Mouse (Mus musculus) CH12.LX (cell line): ENCODE measurements at regions not wholly inside any gene's neighbourhood (a gene's known extent, or its start where the extent isn't known, plus 50 kb on each side); places are given as distances from the start of the nearest gene placed in this dataset.

Source experiments
- DNase-seq: peaks from one replicate; pipeline ENCODE4 v3.0.0-alpha.2; 2013; ENCODE audit errors: extremely low read depth
- H3K27ac ChIP-seq: 2 replicates; pipeline ENCODE4 v1.5.1; 2012; ENCODE audit warnings: low read depth, mild to moderate bottlenecking, control low read depth, moderate library complexity; ENCODE audit not compliant: insufficient read depth
- H3K27me3 ChIP-seq: replicated peaks from 2 replicates; pipeline ENCODE3; 2012; ENCODE audit warnings: inconsistent platforms
- H3K36me3 ChIP-seq, 2 experiments: replicated peaks in 1 of 2; 2 replicates each; pipeline versions ENCODE3 to v1.6.1; 2012; ENCODE audit warnings: inconsistent platforms in 1 of 2, low read length in 1 of 2, mild to moderate bottlenecking in 1 of 2, mixed read lengths in 1 of 2, moderate library complexity in 1 of 2; ENCODE audit not compliant: control insufficient read depth in 1 of 2, insufficient read depth in 1 of 2
- H3K4me1 ChIP-seq, 2 experiments: 2 replicates each; pipeline ENCODE4 v1.6.1; 2012; ENCODE audit warnings: inconsistent platforms in 1 of 2, moderate library complexity in 1 of 2; ENCODE audit not compliant: insufficient read depth in 2 of 2, control insufficient read depth in 1 of 2
- H3K4me2 ChIP-seq: 2 replicates; pipeline ENCODE4 v1.6.1; 2012; ENCODE audit warnings: low read depth, mild to moderate bottlenecking, control low read depth; ENCODE audit not compliant: poor library complexity, insufficient read depth, severe bottlenecking
- H3K4me3 ChIP-seq, 3 experiments: fragments of 150-350 bp in 1 of 3; sonication (generic) in 1 of 3; replicated peaks in 1 of 3; 2 replicates each; pipeline versions ENCODE3 to v1.5.1; 2011 to 2012; ENCODE audit warnings: low read depth in 2 of 3, low read length in 2 of 3, mild to moderate bottlenecking in 2 of 3, moderate library complexity in 2 of 3, control low read depth in 1 of 3, improper control_type of control experiment in 1 of 3, inconsistent platforms in 1 of 3, mixed read lengths in 1 of 3; ENCODE audit not compliant: poor library complexity in 1 of 3
- H3K79me2 ChIP-seq: replicated peaks from 2 replicates; pipeline ENCODE4 v1.6.1; 2012; ENCODE audit warnings: mild to moderate bottlenecking, moderate library complexity; ENCODE audit not compliant: control insufficient read depth, poor library complexity, insufficient read depth, severe bottlenecking; ENCODE audit errors: extremely low read depth
- H3K9ac ChIP-seq: 2 replicates; pipeline ENCODE4 v1.6.1; 2012; ENCODE audit warnings: low read depth, mild to moderate bottlenecking, control low read depth, moderate library complexity; ENCODE audit not compliant: insufficient read depth
- H3K9me3 ChIP-seq: replicated peaks from 2 replicates; pipeline ENCODE3; 2012; ENCODE audit warnings: low read length, inconsistent platforms, mixed read lengths
- CHD1 ChIP-seq: IDR thresholded peaks from 2 replicates; pipeline ENCODE4 v1.6.1; 2012; ENCODE audit warnings: low read depth, low read length, improper control_type of control experiment, inconsistent platforms
- CTCF ChIP-seq, 2 experiments: IDR thresholded peaks in 1 of 2; conservative IDR thresholded peaks in 1 of 2; 2 replicates each; pipeline ENCODE4 v1.5.1; 2011 to 2012; ENCODE audit warnings: low read depth in 2 of 2, low read length in 2 of 2, improper control_type of control experiment in 1 of 2, inconsistent platforms in 1 of 2, mild to moderate bottlenecking in 1 of 2, moderate library complexity in 1 of 2
- GABPA ChIP-seq: IDR thresholded peaks from 2 replicates; pipeline ENCODE4 v1.6.1; 2012; ENCODE audit warnings: low read depth, low read length, improper control_type of control experiment, inconsistent platforms; ENCODE audit not compliant: insufficient replicate concordance
- JUN ChIP-seq: IDR thresholded peaks from 2 replicates; pipeline ENCODE4 v1.6.1; 2011; ENCODE audit warnings: low read depth, mild to moderate bottlenecking, low read length, improper control_type of control experiment, moderate library complexity; ENCODE audit not compliant: insufficient read depth
- KAT2A ChIP-seq: IDR thresholded peaks from 2 replicates; pipeline ENCODE4 v1.6.1; 2012; ENCODE audit warnings: low read length, improper control_type of control experiment, inconsistent platforms; ENCODE audit not compliant: insufficient replicate concordance
- MAX ChIP-seq: IDR thresholded peaks from 2 replicates; pipeline ENCODE4 v1.6.1; 2011; ENCODE audit warnings: low read length, improper control_type of control experiment
- MAZ ChIP-seq: IDR thresholded peaks from 2 replicates; pipeline ENCODE4 v1.6.1; 2012; ENCODE audit warnings: low read depth, mild to moderate bottlenecking, inconsistent platforms, low read length, improper control_type of control experiment, moderate library complexity
- MEF2A ChIP-seq: IDR thresholded peaks from 2 replicates; pipeline ENCODE4 v1.6.1; 2014; ENCODE audit warnings: low read depth, mild to moderate bottlenecking, inconsistent platforms, low read length, improper control_type of control experiment, borderline replicate concordance
- MXI1 ChIP-seq: IDR thresholded peaks from 2 replicates; pipeline ENCODE4 v1.6.1; 2011; ENCODE audit warnings: mild to moderate bottlenecking, low read depth, low read length, improper control_type of control experiment
- NRF1 ChIP-seq: IDR thresholded peaks from 2 replicates; pipeline ENCODE4 v1.6.1; 2014; ENCODE audit warnings: low read depth, mild to moderate bottlenecking, inconsistent platforms, low read length, improper control_type of control experiment, moderate library complexity
- RAD21 ChIP-seq: IDR thresholded peaks from 2 replicates; pipeline ENCODE4 v1.6.1; 2011; ENCODE audit warnings: low read depth, mild to moderate bottlenecking, low read length, improper control_type of control experiment, moderate library complexity
- SMC3 ChIP-seq: IDR thresholded peaks from 2 replicates; pipeline ENCODE4 v1.6.1; 2011; ENCODE audit warnings: low read depth, low read length, improper control_type of control experiment
- TBP ChIP-seq: conservative IDR thresholded peaks from 2 replicates; pipeline ENCODE4 v1.6.1; 2011; ENCODE audit warnings: low read depth, low read length, improper control_type of control experiment
- USF2 ChIP-seq: conservative IDR thresholded peaks from 2 replicates; pipeline ENCODE4 v1.6.1; 2011; ENCODE audit warnings: low read depth, low read length, improper control_type of control experiment
- ZC3H11A ChIP-seq: IDR thresholded peaks from 2 replicates; pipeline ENCODE4 v1.6.1; 2012; ENCODE audit warnings: low read depth, mild to moderate bottlenecking, inconsistent platforms, low read length, improper control_type of control experiment
- ZKSCAN1 ChIP-seq: IDR thresholded peaks from 2 replicates; pipeline ENCODE4 v1.6.1; 2012; ENCODE audit warnings: low read depth, inconsistent platforms, low read length, improper control_type of control experiment, borderline replicate concordance
- ZMIZ1 ChIP-seq: IDR thresholded peaks from 2 replicates; pipeline ENCODE4 v1.6.1; 2012; ENCODE audit warnings: low read depth, mild to moderate bottlenecking, inconsistent platforms, low read length, improper control_type of control experiment
- dilution Hi-C: fragments of 300-500 bp; cut with MboI; formaldehyde crosslinking; loops from 2 replicates; pipeline ENCODE4 v1.14.3; 2020; ENCODE audit warnings: low sequenced_read_pairs; ENCODE audit not compliant: extremely low pct_unique_long_range_greater_than_20kb, extremely low pct_ligation_motif_present
- in situ Hi-C: fragments of 300-500 bp; cut with MboI; formaldehyde crosslinking; loops from 3 replicates; pipeline ENCODE4 v1.14.3; 2019; ENCODE audit warnings: low sequenced_read_pairs, low pct_ligation_motif_present, low pct_unique_long_range_greater_than_20kb, mixed read lengths

- peak; percentile 50 for DNase-seq
- H3K4me3 ChIP-seq = no peak overlapping the region
- H3K9me3 ChIP-seq = no peaks in the 10 kb centered on the region
- no peaks in the 10 kb centered on the region for H3K27me3 ChIP-seq
- H3K79me2 ChIP-seq = no peaks in the 10 kb centered on the region
- H3K36me3 ChIP-seq = no peaks in the 10 kb centered on the region
- H3K4me1 ChIP-seq = peaks cover 0 to under 1% of the 10 kb centered on the region in 2 experiments; a peak in 1 of 4 replicates
- TF ChIP-seq CHD1 (no peak), SMC3 (peak; percentile 94), ZKSCAN1 (no peak), GABPA (no peak), MXI1 (no peak), MEF2A (no peak), ZMIZ1 (no peak), JUN (no peak), RAD21 (peak; percentile 93), MAX (peak; percentile 80), TBP (no peak), ZC3H11A (peak; percentile 84), CTCF (conservative IDR thresholded peaks at IDR 0.05 in 1 of 2, IDR thresholded peaks at IDR 0.05 in 1 of 2; ENCODE audit: low read depth in 2 of 2, low read length in 2 of 2) (peak; percentile 68 to 92), KAT2A (no peak)
- in situ Hi-C loops (loop anchor here (5.0 kb wide), 1 partner anchor 285 kb away; no protein-coding TSS in a partner anchor), dilution Hi-C loops (no loop called here)
- H3K9ac ChIP-seq = no peak overlapping the region
- H3K27ac ChIP-seq = no peak overlapping the region
- H3K4me2 ChIP-seq = peak overlapping the region; percentile 82
Observed at GRCm38 (mm10) chr1:161687548-161687947, 100.7 kb downstream of the Fasl start.

GRCm38 (mm10) chr1:161680558-161680957 lies 107.7 kb downstream of the Fasl start:
- dilution Hi-C loops = no loop called here
- in situ Hi-C loops = no loop called here
- Histone ChIP-seq H3K36me3 (no peaks in the 10 kb centered on the region), H3K27me3 (no peaks in the 10 kb centered on the region), H3K9ac (no peak overlapping the region), H3K79me2 (no peaks in the 10 kb centered on the region; the same call in 1 of the 2 replicates), H3K4me3 (no peak overlapping the region), H3K9me3 (peaks cover 3% of the 10 kb centered on the region), H3K4me2 (no peak overlapping the region), H3K4me1 (no peaks in the 10 kb centered on the region), H3K27ac (no peak overlapping the region)
- TF ChIP-seq MAZ = no peak
- no peak for TF ChIP-seq NRF1
- TF ChIP-seq TBP = no peak
- no peak for TF ChIP-seq USF2
- no peak for TF ChIP-seq ZC3H11A
- DNase-seq = no peak
